Mouse (Mus musculus) testis, adult 10 weeks (tissue): ENCODE measurements around the gene Gdf5. TPM values are rescaled to one million over a fixed set of nuclear protein-coding genes. Genes with fewer than 3 reads are reported as not detected.

Experiments
- polyA plus RNA-seq: library from polyadenylated mRNA; stranded (reverse); fragments of 350-450 nt; fragmentation: Illumina TruSeq; extraction: RNeasy Lipid Tissue Mini Kit (QIAGEN cat#74804); gene quantifications from one replicate; pipeline ENCODE4 v1.2.3, GENCODE M21; 2014; ENCODE audit warnings: low read depth, low replicate concordance

Gene Gdf5
- polyA plus RNA-seq, result not detected

DNA sequence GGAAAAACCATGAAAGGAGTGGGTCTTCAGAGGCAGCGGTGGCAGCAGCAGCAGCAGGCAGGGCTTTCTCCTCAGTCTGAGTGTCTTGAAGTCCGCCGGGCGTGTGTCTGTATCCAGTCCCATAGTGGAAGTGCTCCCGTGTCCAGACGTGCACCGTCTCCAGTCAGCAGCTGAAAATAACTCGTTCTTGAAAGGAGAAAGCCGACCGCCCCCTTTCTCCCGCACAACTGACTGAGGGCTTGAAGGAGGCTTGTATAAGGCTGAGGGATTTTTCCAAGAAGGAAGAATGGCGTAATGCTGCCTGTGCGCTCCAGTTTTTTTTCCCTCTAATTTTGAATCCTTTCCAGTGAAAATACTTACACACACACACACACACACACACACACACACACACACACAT, at the start of gene Gdf5:
Gene Gdf5 (minus strand): TSS at position 244 of the 400 bp plus-strand sequence.

DNA sequence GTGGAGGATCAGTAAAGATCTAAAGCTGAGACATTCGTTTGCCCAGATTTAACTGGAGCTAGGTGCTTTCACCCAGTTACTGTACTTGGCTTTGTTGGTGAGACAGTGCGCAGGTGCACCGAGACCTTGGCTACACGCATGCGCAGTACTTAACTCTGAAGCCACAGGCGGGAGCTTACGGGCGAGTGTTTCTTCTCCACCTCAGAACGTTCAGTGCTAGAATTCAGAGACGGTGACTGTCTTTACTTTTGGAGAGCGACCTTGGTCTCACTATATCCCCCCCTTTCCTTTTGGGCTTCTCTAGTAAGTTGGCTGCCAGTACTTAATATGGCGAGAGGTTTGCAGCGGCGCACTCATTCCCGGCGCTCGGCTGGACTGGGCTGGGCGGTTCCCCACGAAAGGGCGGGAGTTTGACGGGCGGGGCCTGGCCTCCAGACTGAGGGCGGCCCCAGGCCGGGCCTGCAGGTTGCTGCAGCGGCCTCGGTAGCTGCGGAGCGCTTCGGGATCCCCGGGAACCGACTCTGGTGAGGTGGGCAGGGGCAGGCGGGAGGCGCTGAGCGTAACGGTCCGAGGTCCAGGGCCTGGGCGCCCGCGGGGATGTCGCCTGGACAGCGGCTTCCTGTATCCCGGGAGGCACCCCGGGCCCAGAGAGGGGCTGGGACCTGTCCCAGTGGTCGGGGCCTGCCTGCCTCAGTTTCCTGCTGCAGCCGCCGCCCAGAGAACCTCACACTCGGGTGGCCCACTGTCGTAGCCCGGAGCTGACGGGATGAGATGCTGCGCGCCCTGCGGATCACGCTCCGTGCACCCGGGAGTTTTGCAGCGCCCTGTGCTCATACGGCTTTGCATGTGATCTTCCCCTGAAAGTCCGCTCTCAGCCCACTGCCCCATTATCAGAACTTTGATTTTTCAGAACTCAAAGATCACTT, 11.2 kb upstream of the Gdf5 start, which contains the start of gene Cep250:
Gene Cep250 (plus strand): TSS at position 325 of the 926 bp plus-strand sequence.

GRCm38 (mm10) chr2:155940681-155941080, 4.5 kb downstream of the Gdf5 start, which contains the start of gene Gm15557:
Gene Gm15557 (plus strand): TSS chr2:155940728.

DNA sequence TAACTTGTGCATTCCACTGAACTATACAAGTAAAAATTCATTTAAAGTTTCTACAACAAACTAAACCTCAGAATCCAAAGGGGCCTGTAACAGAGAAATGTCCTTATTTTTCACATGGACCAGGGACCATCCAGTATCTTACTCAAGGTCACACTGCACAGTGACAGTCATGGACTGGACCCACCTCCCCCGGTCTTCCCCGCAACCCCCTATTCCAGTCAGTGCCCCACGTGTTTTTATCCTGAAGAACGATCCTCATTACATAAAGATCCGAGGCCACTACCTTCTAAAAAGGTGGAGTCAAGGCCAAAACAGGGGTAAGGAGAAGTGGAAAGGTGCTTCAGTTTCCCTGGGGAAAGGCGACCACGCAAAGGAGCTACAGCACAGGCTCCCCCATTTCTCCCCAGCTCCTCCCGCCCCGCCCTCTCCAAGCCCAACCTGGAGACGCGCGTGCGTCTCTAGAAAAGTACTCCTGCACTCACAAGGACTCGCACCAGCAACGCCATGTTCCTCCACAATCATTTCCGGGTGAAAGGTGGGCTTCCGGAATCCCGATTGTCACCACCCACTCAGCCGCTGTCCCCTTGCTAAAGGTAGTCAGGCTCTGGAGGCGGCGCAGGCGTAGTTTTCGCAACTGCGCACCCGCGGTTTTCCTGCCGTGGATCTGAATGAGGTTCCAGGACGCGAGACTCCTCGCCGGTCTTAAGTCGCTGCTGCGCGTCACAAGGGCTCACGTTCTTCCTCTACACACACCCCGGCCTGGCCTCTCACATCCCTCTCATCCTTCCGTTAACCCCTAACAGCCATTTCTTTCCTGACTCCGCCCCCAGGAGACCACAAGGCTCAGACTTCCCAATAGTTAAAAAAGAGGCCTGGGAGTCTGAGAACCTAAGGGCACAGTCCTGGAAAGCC, 15.4 kb downstream of the Gdf5 start, which contains the start of gene Uqcc1:
Gene Uqcc1 (minus strand): TSS at position 780 of the 912 bp plus-strand sequence.

Other genes with a start within 250 kb of the Gdf5 start
- 8.4 TPM for gene Edem2, start 215.9 kb downstream of the Gdf5 start, polyA plus RNA-seq
- gene Gm17581, start 209.5 kb downstream of the Gdf5 start, polyA plus RNA-seq, result not detected
- 0.29 TPM for gene Procr, start 194.2 kb downstream of the Gdf5 start, polyA plus RNA-seq
- gene Mmp24, start 170.0 kb downstream of the Gdf5 start, polyA plus RNA-seq, result 0.14 TPM
- 4.8 TPM for gene BC029722, start 125.9 kb downstream of the Gdf5 start, polyA plus RNA-seq
- gene Eif6, start 118.4 kb downstream of the Gdf5 start, polyA plus RNA-seq, result 6.4 TPM
- gene Fam83c, start 110.5 kb downstream of the Gdf5 start, polyA plus RNA-seq, result not detected
- 71.1 TPM for gene Uqcc1, start 15.1 kb downstream of the Gdf5 start, polyA plus RNA-seq
- gene Gm15557, start 4.6 kb downstream of the Gdf5 start, polyA plus RNA-seq, result not detected
- 1.7 TPM for gene Cep250, start 11.1 kb upstream of the Gdf5 start, polyA plus RNA-seq
- 12.2 TPM for gene 6430550D23Rik, start 62.6 kb upstream of the Gdf5 start, polyA plus RNA-seq
- gene Ergic3, start 62.7 kb upstream of the Gdf5 start, polyA plus RNA-seq, result 35.8 TPM
- 0.14 TPM for gene Fer1l4, start 107.6 kb upstream of the Gdf5 start, polyA plus RNA-seq
- gene Spag4, start 119.8 kb upstream of the Gdf5 start, polyA plus RNA-seq, result 16.1 TPM
- 11.2 TPM for gene Cpne1, start 166.6 kb upstream of the Gdf5 start, polyA plus RNA-seq
- 17.9 TPM for gene Rbm12, start 166.6 kb upstream of the Gdf5 start, polyA plus RNA-seq
- gene Gm28036, start 181.7 kb upstream of the Gdf5 start, polyA plus RNA-seq, result 7.8 TPM
- 2.8 TPM for gene Romo1, start 198.7 kb upstream of the Gdf5 start, polyA plus RNA-seq
- gene Nfs1, start 198.8 kb upstream of the Gdf5 start, polyA plus RNA-seq, result 35.2 TPM
- 296 TPM for gene Rbm39, start 234.9 kb upstream of the Gdf5 start, polyA plus RNA-seq